Mouse (Mus musculus) gastrocnemius, postnatal 36 days (tissue): ENCODE measurements around the gene Fgfr2. TPM values are rescaled to one million over a fixed set of nuclear protein-coding genes. Genes with fewer than 3 reads are reported as not detected.

ENCODE experiments used
- DNase-seq, 2 experiments: peaks; one replicate each; pipeline ENCODE4 v3.0.0; 2022
- intact Hi-C: fragments of 180-260 bp; cut with DNase I; formaldehyde crosslinking; loops from one replicate; pipeline ENCODE4 v1.15.1; 2025
- total RNA-seq, 2 experiments: library from RNA; stranded (reverse); gene quantifications; 2 replicates each; pipeline ENCODE4 v1.2.3; 2021

Fgfr2 gene
- total RNA-seq, 2 experiments from 2014 or later, result 0.28 to 0.49 TPM

DNA sequence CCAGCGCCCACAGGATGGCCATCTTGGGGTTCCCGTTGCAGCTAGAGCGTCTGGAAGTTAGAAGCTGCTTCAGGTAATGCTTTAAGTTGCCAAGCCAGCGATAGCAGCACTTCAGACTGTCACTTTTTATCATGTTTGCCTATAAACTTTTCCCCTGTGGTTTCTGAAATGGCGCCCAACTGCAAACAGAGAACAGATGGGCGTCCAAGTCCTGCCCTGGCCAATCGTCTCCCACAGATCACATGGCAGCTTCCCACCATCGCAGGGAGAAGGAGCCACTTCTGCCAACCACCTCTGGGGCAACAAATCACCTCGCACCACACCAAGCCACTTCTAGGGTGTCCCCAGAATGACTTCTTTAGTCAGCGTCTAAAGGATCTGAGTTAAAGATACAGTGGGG, 2875.3 kb downstream of the Fgfr2 start:
- no peak for DNase-seq
- intact Hi-C loops, result no loop called here

DNA sequence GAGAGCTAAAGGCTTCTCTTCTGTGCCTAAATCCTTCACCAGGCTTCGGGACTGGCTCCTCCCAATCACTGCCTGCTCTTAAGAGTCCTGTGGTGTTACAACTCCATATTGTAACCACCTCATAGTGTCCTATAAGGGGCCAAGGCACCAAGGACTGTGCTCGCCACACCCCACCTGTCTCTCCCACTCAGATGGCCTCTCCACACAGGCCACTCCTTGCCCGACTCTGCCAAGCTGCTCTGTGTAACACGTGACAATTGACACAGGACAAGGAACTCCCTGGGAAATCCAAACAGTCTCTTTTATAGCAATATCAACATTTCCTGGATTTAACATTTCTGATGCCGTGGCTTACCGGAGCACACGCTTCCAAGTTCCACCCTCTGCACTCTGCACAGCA, 2876.7 kb downstream of the Fgfr2 start:
- DNase-seq, result no peak
- intact Hi-C loops, result no loop called here

DNA sequence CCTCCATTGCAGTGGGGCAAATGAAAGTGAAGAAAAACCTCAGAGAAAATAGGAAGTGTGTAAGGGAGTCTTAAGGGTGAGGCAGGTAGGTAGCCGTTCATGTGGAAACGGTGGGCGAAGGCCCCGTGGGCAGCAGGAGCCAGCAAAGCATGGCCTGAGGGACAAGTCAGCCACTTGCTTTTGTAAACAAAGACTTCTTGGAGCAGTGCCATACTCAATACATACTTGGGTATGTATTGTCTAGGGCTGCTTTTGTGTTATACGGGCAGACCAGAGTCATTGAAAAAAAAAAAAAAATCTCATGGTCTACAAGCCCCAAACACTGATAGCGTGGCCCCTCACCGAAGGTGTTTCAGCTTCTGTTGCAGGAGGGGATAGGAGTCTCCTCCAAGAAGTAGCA, 2878.6 kb downstream of the Fgfr2 start:
- no peak for DNase-seq
- intact Hi-C loops, result no loop called here

DNA sequence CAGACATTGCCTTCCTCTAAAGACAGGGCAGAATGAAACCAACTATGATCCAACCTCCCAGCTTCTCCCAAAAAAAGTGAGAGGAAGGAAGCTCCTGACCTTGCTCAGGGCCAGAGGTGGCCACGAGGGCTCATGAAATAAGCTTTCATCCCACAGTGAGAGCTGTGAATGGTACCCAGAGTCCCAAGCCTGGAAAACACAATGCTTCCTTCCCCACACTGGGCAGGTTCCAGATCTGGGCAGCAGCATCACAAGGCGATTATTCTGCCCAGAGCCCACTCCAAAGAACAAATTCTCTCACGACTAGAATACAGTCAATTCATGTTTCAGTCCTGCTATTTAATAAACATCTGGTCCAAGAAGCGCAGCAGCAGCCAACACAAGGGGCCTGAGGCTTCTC, 2879.3 kb downstream of the Fgfr2 start:
- intact Hi-C loops, result no loop called here

DNA sequence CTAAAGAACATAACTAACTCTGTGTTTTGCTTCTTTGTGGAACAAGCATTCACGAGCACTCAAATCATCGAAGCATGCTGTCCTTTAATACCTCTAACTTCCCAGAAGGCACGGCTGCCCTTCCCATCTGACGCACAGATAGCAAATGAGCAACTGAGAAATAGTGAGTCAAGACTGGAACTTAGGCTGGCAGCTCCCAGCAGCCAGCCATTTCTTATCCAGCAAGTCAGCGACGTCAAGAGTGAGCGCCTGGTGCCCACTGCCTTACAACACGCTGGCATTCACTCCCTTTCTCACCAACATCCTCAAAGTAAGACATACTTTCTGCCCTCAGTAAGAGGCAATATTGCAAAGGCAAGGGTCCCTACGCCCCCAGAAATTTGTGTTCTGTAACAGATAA, 2883.0 kb downstream of the Fgfr2 start:
- intact Hi-C loops, result no loop called here
- no peak for DNase-seq

More for the DNA sequence above, 2879.3 kb downstream of the Fgfr2 start:
- no peak for DNase-seq

DNA sequence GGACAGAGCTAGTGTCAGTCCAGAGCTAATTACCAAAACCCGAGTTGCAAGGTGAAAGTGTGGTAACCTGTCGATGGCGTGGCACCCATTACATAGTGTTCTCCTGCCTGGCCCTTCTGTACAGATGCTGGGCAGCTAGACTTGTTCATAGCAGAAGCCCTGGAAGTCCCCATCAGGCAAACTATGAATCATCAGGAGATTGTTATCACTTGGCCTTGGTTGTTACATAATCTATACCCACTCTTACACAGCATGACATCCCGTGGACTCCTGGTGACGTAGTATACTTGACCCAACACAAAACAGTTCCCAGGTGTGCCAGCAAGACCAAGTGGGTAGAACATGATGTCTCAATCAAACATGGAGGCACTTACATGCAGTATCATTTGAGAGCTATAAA, 2885.9 kb downstream of the Fgfr2 start:
- no peak for DNase-seq
- intact Hi-C loops, result no loop called here

DNA sequence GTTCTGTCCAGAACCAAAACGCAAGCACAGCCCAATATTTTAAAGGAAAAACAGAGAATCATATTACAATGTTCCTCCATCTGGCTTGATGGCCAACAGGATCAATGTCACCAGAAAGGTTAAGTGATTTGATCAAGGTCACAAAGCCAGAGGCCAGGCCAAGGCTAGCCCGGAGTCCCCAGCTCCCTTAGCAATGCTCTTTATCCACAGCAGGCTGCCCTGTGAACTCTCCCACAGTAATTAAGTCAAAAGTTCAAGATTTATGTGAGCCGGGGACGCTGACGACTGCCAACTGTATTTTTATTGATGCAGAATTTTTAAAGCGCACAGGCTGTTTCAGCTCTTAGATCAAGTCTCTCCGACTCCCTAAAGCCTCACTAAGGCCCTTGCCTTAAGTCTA, 2889.4 kb downstream of the Fgfr2 start:
- intact Hi-C loops, result no loop called here
- no peak for DNase-seq

DNA sequence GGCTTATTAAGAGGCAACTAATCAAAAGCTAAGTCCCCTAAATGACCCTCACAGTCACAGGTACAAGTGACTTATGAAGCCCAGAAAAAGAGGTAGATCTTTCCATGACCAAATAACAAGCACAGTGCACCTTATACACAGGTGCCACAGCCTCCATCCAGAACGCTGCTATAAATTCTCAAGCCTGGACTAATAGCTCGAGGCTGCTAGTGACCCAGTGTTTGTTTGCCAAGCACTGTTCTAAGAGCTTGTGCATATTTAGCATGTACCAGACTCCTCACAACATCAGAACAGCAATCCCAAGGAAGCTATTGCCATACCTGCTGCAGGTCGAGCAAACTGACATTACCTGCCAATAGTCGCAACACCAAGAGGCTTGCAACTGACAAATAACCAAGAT, 2893.1 kb downstream of the Fgfr2 start:
- intact Hi-C loops, result no loop called here
- no peak for DNase-seq

DNA sequence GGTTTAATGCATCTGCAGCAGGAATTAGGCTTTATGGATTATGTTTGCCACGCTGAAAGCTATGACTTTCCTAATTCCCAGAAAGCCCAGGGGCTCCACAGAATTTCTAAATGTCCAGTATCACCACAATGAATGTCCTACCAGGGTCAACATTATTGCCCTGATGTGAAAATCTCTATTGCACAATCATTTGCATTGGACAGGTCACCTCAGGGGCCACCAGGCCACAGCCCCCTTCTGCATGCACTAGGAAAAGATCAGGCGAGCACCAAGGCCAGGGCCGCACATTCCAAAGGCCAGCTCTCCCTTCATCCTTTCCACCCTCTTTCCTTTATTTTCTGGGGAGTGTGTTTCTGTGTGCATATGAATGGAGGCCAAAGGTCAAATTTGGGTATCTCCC, 2897.9 kb downstream of the Fgfr2 start:
- intact Hi-C loops, result no loop called here
- no peak for DNase-seq

DNA sequence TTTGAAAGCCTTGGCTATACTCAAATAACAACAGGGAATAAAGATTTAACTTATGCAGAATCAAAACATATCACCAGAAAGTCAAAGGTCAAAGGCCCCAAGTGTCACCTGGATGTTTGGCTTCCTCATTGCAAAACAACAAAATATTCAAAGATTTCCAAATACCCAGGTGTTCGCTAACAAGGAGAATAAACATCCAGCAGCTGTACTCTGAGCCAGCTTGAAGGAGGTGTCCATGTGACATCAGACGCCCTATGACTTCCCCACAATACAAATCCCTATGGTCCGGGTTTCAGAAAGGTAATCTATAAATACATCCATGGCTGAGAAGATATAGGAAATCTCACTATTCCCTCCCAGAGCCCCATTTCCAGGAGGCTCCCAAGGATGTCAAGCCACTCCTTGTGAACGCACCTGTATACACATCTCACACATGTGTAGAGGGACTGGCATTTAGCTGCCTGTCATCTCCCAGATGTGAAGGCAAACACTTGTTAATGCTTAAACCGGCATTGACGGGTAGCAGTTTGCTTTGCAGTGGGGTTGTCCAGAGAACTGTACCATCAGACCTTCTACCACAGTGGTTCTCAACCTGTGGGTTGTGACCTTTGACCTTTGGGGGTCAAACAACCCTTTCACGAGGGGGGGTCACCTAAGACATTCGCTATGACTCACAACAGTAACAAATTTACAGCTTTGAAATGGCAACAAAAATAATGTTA, 2900.4 kb downstream of the Fgfr2 start:
- intact Hi-C loops, result no loop called here
- DNase-seq, result no peak

DNA sequence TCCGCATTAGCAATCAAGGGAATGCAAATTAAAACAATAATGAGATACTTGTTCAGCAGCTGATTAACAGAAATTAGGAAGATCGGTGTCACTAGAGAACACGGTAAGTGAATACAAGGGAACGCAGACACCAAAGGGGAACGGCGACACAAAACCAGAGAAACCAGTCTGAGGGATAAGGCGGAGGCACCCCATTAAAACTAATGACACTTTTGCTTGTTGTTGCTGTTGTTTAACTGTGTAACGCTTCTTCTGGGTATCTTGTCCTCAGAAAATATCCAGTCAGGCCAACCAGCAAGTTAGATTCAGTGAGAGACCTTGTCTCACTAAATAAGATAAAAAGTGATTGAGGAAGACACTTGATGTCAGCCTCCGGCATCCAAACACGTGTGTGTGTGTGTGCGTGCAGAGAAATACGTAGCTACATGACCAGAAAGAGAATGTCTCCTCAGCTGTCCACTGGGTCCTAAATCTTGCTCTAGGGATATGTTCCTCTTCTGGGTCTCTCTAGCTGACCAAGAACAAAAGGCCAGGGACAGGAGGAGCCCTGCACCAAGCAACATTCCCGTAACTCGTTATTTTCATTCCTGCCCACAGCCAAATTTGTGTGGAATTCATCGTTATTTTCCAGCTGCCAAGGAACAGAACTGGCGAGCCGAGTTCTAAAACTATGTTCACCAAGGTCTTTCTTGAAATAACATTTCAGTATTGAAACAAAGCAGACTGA, 2901.3 kb downstream of the Fgfr2 start:
- no peak for DNase-seq
- intact Hi-C loops, result no loop called here

DNA sequence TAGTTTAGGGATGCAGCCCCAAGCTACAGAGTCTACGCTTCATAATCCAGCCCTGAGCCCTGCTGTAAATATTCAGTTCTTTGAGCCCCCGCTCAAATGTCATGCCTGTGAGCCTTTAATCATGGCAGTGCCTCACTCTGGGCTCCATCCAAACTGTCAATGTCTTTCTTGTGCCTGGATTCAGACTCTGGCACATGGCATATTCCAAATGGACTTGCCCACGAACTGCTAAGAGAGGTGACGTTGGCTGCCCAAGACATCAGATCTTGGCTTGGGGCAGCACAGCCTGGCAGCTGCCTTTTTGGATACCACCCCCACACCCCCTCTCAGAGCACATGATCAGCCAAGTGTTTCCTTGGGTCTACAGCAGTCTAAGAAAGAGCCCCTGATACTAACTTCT, 2902.5 kb downstream of the Fgfr2 start:
- no peak for DNase-seq
- intact Hi-C loops, result no loop called here

DNA sequence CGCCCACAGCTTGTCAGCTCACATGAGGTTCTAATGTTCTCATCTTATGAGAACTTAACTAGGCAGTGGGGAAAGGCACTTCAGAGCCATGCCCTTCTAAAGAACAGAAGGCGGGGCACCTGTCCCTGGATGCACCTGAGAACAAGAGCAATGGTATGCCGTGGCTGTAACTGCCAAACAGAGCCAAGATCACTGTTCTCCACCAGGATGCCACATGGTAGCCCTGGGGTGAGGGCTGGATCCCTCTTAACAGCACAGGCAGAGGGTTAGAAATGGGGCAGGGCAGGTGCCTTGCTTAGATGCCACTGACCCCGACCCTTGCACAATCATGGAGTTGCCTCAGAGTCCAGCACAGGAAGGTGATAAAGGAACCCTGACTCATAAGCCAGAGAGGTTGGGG, 2903.3 kb downstream of the Fgfr2 start:
- DNase-seq, result no peak
- intact Hi-C loops, result no loop called here

DNA sequence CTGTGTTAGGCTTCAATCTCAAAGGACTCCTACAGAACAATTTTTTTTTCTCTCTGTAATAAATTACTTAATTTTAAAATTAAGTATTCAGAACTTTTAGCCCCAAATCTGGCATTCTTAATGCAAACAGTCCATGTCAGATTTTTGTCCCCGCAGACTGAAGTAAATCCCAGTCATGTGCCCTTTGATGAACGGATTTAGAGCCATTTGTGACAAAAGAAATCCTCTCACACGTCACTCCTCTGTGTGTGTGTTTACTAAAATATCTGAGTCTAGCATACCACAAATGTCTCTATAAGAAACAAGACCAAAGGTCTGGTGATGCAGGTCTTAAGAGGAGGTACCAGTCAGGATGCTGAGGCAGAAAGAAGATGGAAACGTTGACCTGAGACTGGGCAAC, 2906.9 kb downstream of the Fgfr2 start:
- intact Hi-C loops, result no loop called here
- no peak for DNase-seq

DNA sequence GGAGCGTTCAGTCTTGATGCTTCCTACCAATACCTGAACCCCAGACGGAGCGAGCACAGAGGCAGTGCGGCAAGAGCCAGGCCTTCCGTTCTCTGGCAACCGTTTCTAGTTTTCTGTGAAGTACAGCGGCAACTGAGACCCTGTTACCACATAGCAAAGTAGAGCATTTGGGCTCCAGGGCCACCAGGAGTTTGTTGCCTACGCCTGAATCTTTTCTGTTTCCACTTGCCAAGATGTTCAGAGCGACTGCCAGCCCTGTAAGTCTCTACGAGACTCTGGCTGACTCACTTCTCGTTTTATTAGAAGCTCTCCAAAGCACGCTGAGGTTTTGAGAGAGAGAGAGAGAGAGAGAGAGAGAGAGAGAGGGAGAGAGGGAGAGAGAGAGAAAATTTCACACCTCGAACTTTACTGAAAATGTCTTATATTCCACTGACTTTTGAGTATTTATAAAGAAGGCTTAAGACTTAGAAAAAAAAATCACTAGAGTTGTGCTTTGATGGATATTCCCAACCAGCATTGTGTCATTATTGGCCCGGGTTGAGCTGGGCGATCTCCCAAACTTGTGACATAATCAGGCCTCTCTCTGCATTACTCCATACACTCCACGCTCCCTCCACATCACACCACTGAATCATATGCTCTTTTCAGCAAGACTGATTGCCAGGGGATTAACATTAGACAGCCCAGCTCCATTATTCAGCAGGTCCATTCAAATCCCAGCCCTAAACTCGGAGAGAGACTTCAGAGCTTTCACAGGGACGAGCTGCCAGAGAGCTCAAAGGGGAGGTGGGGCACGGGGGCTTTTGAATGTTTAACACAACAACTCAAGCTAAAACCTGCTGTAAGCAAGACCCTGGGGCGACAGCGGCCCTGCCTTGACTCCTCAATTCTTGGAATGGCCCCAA, 2907.6 kb downstream of the Fgfr2 start:
- peak; percentile 68 to 70 for DNase-seq
- intact Hi-C loops, result no loop called here

DNA sequence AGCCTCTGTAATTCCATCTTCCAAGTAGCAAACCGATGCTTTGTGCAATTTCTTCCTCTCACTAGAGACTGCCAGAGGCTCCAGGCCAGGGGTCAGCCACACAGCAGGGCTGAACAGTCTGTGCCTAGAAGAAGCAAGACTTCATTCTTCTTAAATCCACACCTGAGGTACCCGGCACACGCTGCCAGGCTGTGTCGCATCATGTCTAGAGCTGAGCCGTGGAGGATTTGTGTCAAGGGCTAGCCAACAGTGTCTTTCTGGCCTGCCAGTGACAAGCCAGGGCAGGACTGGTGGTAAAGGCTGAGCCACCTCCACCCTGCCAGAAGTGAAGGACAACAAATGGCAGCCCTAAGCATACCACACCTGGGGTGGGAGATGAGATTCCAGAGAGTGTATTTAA, 2910.0 kb downstream of the Fgfr2 start:
- no peak for DNase-seq
- intact Hi-C loops, result no loop called here

DNA sequence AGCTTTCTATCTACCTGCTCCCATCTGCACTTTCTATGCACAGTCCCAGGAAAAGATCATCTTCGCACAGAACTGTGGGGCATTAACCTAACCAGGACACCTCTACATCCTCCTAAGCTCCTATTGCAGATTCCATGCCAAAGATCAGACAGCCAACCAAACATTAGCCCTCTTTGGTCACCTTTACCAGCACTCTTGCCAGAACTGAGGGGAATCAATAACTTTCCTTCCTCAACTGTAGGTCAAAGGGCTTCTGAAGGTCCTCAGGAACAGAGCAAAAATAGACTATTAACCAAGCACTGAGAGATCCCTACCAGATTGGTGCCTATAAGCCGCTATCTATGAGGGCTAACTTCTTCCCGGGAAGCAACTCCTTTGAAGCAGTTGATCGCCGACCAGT, 2911.7 kb downstream of the Fgfr2 start:
- intact Hi-C loops, result no loop called here

DNA sequence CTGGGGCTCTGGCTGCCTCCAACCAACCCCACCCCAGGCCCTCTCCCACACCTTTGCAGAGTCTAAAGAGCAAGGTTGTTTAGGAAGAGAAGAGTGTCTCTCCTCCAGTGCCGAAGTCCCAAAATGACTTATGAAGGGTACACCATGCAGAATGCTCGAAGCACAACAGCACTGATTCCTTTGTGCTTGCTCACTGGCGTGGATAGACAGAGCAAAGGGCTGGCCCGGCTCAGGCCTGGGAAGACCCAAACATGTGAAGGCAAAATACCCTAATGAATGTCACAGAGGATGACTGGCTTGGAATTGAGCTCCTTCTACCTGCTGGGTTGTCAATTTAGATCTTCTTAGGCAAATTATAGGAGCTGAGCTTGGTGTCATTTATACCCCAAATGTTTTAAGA, 2914.5 kb downstream of the Fgfr2 start:
- intact Hi-C loops, result no loop called here
- no peak for DNase-seq

More for the DNA sequence above, 2911.7 kb downstream of the Fgfr2 start:
- no peak for DNase-seq

DNA sequence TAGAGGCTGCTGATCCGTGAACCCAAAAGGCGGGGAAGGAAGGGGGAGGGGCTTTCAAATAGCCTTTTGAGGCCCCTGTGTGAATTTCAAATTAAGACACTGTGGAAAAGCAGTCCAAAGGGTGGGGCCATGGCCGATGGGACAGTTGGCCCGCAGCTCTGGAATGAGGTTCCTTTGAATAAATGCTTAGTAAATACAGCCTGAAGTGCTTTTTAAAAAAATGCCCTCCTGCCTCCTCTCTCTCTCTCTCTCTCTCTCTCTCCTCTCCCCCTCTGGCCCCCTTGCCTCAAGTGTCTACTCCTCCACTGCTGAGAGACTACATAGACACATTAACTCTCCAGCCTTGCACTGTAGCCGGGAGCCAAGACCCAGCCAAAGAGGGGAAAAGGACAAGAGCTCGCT, 2917.0 kb downstream of the Fgfr2 start:
- DNase-seq, result no peak
- intact Hi-C loops, result no loop called here

DNA sequence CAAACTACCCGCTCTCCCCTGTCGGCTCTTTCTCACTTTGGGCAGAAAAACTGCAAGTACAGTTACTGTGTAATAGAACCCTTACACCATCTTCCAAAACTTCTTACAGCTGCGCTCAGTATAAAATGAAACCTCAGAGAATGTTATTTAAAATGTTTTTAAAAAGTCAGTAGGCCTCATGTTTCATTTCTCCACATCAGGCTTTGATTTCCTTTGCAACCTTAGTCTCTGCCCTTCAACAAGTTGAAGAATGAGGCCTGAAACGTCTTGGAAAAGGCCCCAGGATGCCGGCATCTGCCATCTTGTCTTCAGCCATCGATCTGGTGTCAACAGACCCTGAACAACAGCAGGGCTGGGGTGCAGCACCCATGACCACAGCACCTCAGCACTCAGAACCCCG, 2918.0 kb downstream of the Fgfr2 start:
- intact Hi-C loops, result no loop called here
- no peak for DNase-seq

DNA sequence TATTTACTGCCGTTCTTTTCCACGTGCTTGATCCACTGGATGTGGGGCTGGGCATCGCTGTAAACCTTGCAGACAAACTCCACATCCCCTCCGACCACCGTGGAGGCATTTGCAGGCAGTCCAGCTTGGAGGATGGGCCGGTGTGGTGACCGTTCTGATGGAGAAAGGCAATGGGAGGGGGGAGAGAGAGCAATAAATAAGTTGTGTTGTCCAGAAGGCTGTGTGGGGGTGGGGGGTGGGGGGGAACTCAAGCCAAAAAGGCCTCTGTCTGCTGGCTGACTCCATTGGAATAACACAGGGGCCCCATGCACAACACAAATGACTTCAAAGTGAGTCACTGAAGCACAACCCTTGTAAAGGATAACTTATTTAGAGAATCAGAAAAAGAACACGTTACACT, 2922.1 kb downstream of the Fgfr2 start:
- no peak for DNase-seq
- intact Hi-C loops, result no loop called here
